Mouse (Mus musculus) testis, adult 2 months (tissue): ENCODE data around the gene Magea8.
"Not testable (repeated sequence)": the region's sequence is repeated elsewhere in the genome, so short reads cannot be mapped to it uniquely, and the experiment has no call there.

ENCODE experiments used
- CTCF ChIP-seq: fragments of 200-500 bp; IDR thresholded peaks from 2 replicates; pipeline ENCODE4 v1.5.1; 2012; ENCODE audit warnings: low read depth, mild to moderate bottlenecking, inconsistent platforms, low read length, moderate library complexity; ENCODE audit not compliant: control insufficient read depth, insufficient read depth, insufficient replicate concordance
- POLR2A ChIP-seq: fragments of 200-500 bp; IDR thresholded peaks from 2 replicates; pipeline ENCODE4 v1.6.1; 2012; ENCODE audit warnings: low read depth, mild to moderate bottlenecking, inconsistent platforms, low read length, moderate library complexity; ENCODE audit not compliant: control insufficient read depth

DNA sequence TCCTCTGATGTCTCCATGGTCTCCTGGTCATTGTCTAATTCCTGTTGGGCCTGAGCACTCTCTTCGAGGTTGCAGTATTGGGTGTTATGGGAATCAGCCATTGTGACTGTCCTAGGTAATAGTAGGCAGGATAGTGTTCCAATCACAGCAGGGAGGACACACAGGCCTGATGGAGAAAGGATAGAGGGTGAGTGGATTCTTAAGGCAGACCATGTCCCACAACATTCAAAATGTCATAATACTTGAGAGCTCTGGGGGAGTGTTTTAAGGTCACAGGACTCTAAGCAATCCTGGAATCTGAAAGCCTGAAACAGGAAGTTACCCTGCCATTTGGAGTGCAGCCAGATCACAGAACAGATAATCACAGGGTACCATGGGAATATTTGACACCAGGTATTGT is 46.2 kb downstream of the Magea8 start, which contains the start of gene Magea3:
- TF ChIP-seq CTCF, POLR2A: not testable (repeated sequence)
